Mouse (Mus musculus): ENCODE measurements around the gene Slc39a7.
"Not testable (repeated sequence)": the region's sequence is repeated elsewhere in the genome, so short reads cannot be mapped to it uniquely, and the experiment has no call there.

Gene Slc39a7

GRCm38 (mm10) chr17:34029890-34030595 lies 1.4 kb downstream of the Slc39a7 start:
- DNase-seq (ENCODE audit: low spot score): no peak

GRCm38 (mm10) chr17:34029150-34029889 lies 2.2 kb downstream of the Slc39a7 start:
- DNase-seq (ENCODE audit: low spot score): no peak

GRCm38 (mm10) chr17:34028501-34029149 lies 2.9 kb downstream of the Slc39a7 start:
- DNase-seq (ENCODE audit: low spot score): no peak

GRCm38 (mm10) chr17:34027656-34028223 lies 3.7 kb downstream of the Slc39a7 start, which contains the start of gene H2-Ke6:
H2-Ke6 (minus strand) TSS chr17:34028060.
- DNase-seq (ENCODE audit: low spot score): peak; percentile 89

GRCm38 (mm10) chr17:34026917-34027655 lies 4.4 kb downstream of the Slc39a7 start:
- DNase-seq (ENCODE audit: low spot score): no peak

GRCm38 (mm10) chr17:34026221-34026620 lies 5.3 kb downstream of the Slc39a7 start:
- no peak for DNase-seq (ENCODE audit: low spot score)

GRCm38 (mm10) chr17:34025756-34026151 lies 5.7 kb downstream of the Slc39a7 start:
- no peak for DNase-seq (ENCODE audit: low spot score)

- no peak for DNase-seq (ENCODE audit: low spot score)
Measured at GRCm38 (mm10) chr17:34024861-34025755, 6.4 kb downstream of the Slc39a7 start.

- peak; percentile 90 for DNase-seq (ENCODE audit: low spot score)
Measured at GRCm38 (mm10) chr17:34024317-34024821, 7.1 kb downstream of the Slc39a7 start, which contains the start of gene Ring1. Ring1 (minus strand) TSS chr17:34024680.

- DNase-seq (ENCODE audit: low spot score): no peak
Measured at GRCm38 (mm10) chr17:34023678-34024077, 7.8 kb downstream of the Slc39a7 start.

GRCm38 (mm10) chr17:34022987-34023386 lies 8.5 kb downstream of the Slc39a7 start:
- no peak for DNase-seq (ENCODE audit: low spot score)

GRCm38 (mm10) chr17:34022414-34022783 lies 9.1 kb downstream of the Slc39a7 start:
- DNase-seq (ENCODE audit: low spot score): no peak

GRCm38 (mm10) chr17:34021539-34022413 lies 9.7 kb downstream of the Slc39a7 start:
- DNase-seq (ENCODE audit: low spot score): no peak

- no peak for DNase-seq (ENCODE audit: low spot score)
Measured at GRCm38 (mm10) chr17:34013436-34013835, 18.0 kb downstream of the Slc39a7 start.

- no peak for DNase-seq (ENCODE audit: low spot score)
Measured at GRCm38 (mm10) chr17:34010156-34010555, 21.3 kb downstream of the Slc39a7 start.

- DNase-seq (ENCODE audit: low spot score): no peak
Measured at GRCm38 (mm10) chr17:34006570-34006969, 24.9 kb downstream of the Slc39a7 start.

GRCm38 (mm10) chr17:34003426-34003825 lies 28.1 kb downstream of the Slc39a7 start:
- DNase-seq (ENCODE audit: low spot score): peak; percentile 30

GRCm38 (mm10) chr17:34000796-34001195 lies 30.7 kb downstream of the Slc39a7 start:
- not testable (repeated sequence) for DNase-seq (ENCODE audit: low spot score)

GRCm38 (mm10) chr17:34000150-34000537 lies 31.3 kb downstream of the Slc39a7 start, which contains the start of gene H2-K1:
H2-K1 (minus strand) TSS chr17:34000347.
- peak; percentile 90 for DNase-seq (ENCODE audit: low spot score)
